Mouse (Mus musculus) intestine, embryonic 15.5 days (tissue): ENCODE results near the gene Zbtb7b. TPM values are rescaled to one million over a fixed set of nuclear protein-coding genes. Genes with fewer than 3 reads are reported as not detected.
A peak's percentile ranks its signal among the peaks of the same experiment; 100 is the strongest.

Experiments
- ATAC-seq: fragments of 200-750 bp; cut with Nextera tagmentation; 2 replicates; pipeline ENCODE4 v1.8.0; 2017; ENCODE audit warnings: moderate TSS enrichment, moderate library complexity
- H3K27ac ChIP-seq: fragments of 300-500 bp; sonication (generic); 2 replicates; pipeline ENCODE4 v1.5.1; 2015; ENCODE audit warnings: mild to moderate bottlenecking, inconsistent platforms
- H3K27me3 ChIP-seq: fragments of 300-500 bp; sonication (generic); replicated peaks from 2 replicates; pipeline ENCODE4 v1.6.1; 2015; ENCODE audit warnings: inconsistent platforms
- H3K36me3 ChIP-seq: fragments of 300-500 bp; sonication (generic); 2 replicates; pipeline ENCODE4 v1.6.1; 2015; ENCODE audit warnings: inconsistent platforms
- H3K4me1 ChIP-seq: fragments of 300-500 bp; sonication (generic); replicated peaks from 2 replicates; pipeline ENCODE4 v1.6.1; 2015; ENCODE audit warnings: inconsistent platforms
- H3K4me2 ChIP-seq: fragments of 300-500 bp; sonication (generic); replicated peaks from 2 replicates; pipeline ENCODE4 v1.6.1; 2015; ENCODE audit warnings: mild to moderate bottlenecking, inconsistent platforms
- H3K4me3 ChIP-seq: fragments of 300-500 bp; sonication (generic); replicated peaks from 2 replicates; pipeline ENCODE4 v1.5.1; 2015; ENCODE audit warnings: inconsistent platforms
- H3K9ac ChIP-seq: fragments of 300-500 bp; sonication (generic); 2 replicates; pipeline ENCODE4 v1.6.1; 2015; ENCODE audit warnings: inconsistent platforms
- H3K9me3 ChIP-seq: fragments of 300-500 bp; sonication (generic); 2 replicates; pipeline ENCODE4 v1.6.1; 2016; ENCODE audit warnings: inconsistent platforms
- WGBS: fragments of 180-500 bp; shearing (Covaris S2); methylation state at CpG from one replicate; pipeline ENCODE4 v1.1.7; 2015; 5-methylcytosine and 5-hydroxymethylcytosine counted together
- polyA plus RNA-seq: library from polyadenylated mRNA; unstranded; fragments of >200 nt; fragmentation: Nextera tagmentation; extraction: Ambion mirVana; gene quantifications from 2 replicates; pipeline ENCODE4 v1.2.1, GENCODE M21; 2015

The Zbtb7b gene
- polyA plus RNA-seq, 1 experiment from 2014 or later = 8.9 TPM

DNA sequence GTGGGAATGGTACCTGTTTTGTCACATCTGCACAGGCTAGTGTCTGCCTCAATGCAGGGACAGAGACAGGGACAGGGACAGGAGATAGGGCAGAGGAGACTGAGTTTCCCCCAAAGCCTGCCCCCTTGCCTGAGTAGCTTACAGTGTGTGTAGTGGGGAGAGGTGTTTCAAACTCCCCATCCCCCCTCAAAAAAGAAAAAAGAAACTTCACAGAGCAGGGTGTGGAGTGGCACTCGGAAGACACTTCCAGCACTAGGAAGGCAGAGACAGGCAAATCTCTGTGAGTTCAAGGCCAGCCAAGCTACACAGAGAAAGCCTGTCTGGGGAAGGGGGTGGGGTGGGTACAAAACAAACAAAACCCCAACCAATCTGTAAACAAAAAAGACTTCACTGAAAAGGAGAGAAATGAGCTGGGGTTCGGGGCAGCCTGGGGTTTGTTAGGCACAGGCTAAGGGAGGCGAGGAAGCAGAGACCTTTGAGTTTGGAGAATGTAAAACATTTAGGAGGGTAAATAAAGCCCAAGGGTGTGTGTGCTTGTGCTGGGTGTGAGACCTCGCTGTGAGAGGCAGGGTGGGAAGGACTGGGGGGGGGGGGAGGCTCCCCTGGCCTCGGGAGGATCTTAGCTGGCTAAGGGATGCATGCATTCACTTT, 20.9 kb downstream of the Zbtb7b start:
- H3K27me3 ChIP-seq = no peaks in the 10 kb centered on the region
- no peaks in the 10 kb centered on the region for H3K36me3 ChIP-seq
- ATAC-seq = no peak
- WGBS = 38% methylated on average over 5 of the region's 5 CpGs
- H3K4me3 ChIP-seq = no peak overlapping the region
- 0 out of 2 replicates have a peak overlapping the region, but pooled peaks have one; percentile 32 for H3K27ac ChIP-seq
- H3K9me3 ChIP-seq = no peaks in the 10 kb centered on the region
- no peak overlapping the region for H3K4me2 ChIP-seq
- no peak overlapping the region for H3K9ac ChIP-seq
- peaks cover 11% of the 10 kb centered on the region for H3K4me1 ChIP-seq

DNA sequence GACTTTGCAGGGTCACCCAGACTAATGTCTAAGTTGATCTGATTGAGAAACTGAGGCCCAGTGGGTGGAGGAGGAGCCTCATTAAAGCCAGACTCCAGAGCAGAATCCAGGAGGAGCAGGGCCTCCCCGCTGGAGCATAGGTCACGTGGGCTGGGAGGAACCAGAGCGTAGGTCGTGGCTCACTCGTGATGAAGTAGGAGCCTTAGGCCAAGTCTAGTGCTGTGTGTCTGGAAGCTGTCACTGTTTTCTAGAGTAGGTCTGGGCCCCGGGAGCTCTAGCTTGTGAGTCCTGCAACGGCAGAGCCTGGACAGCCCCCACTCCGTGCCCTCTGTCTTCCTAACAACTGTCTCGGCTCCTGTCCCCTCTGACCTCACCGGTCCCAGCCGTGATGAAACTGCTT, 27.2 kb downstream of the Zbtb7b start:
- no peak overlapping the region for H3K27ac ChIP-seq
- H3K4me1 ChIP-seq = peaks cover 9% of the 10 kb centered on the region
- no peak overlapping the region for H3K4me2 ChIP-seq
- WGBS = 35% methylated on average over 11 of the region's 11 CpGs
- no peaks in the 10 kb centered on the region for H3K9me3 ChIP-seq
- peak; percentile 64 for ATAC-seq
- H3K4me3 ChIP-seq = no peak overlapping the region
- H3K36me3 ChIP-seq = no peaks in the 10 kb centered on the region
- 0 out of 2 replicates have a peak overlapping the region, but pooled peaks have one; percentile 5 for H3K9ac ChIP-seq
- H3K27me3 ChIP-seq = no peaks in the 10 kb centered on the region

DNA sequence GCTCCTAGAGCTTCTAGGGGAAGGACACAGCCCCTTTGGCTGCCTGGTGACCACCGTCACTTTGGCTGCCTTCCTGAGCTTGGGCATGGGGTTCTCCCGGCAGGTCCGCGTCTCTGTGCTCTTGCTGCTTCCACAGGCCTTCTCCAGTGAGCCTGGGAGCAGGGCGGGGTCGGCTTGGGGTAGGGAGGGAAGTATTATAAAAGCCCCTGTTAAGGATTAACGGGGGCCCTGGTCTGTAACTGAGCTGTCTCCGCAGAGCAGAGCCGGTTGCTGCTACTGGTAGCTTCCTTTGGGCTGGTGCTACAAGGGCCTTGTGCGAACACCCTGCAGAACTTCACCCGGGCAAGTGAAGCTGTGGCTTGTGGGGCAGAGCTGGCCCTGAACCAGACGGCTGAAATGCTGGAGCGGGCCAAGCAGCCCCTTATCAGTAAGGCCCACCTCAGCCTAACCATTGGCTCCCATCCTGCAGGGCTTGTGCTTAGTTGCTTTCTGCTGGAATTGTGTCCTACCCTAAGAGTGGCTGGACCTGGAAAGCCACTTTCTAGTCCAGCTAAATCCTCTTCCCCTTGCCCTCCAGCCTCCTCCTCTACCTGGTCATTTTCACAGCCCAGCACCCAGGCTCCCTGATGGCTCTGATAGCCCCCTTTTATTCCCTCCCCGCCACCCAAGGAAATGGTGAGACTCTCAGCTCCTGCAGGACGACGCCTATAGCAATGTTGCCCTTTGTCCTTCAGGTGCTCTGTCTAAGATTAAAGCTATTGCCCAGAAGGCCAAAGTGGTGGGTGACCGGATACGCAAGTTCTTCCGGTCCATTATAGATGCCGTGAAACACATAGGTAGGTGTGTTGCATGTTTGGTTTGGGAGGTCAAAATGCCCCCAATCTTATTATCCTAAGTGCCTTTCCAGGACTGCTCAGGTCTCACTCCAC, 28.8 kb downstream of the Zbtb7b start:
- Histone ChIP-seq H3K9ac (no peak overlapping the region), H3K4me2 (peak overlapping the region; percentile 35), H3K4me3 (no peak overlapping the region), H3K36me3 (no peaks in the 10 kb centered on the region), H3K27ac (peak overlapping the region; percentile 62), H3K9me3 (no peaks in the 10 kb centered on the region), H3K4me1 (peaks cover 9% of the 10 kb centered on the region), H3K27me3 (no peaks in the 10 kb centered on the region)
- WGBS = 54% methylated on average over 20 of the region's 20 CpGs
- peak; percentile 60 for ATAC-seq

DNA sequence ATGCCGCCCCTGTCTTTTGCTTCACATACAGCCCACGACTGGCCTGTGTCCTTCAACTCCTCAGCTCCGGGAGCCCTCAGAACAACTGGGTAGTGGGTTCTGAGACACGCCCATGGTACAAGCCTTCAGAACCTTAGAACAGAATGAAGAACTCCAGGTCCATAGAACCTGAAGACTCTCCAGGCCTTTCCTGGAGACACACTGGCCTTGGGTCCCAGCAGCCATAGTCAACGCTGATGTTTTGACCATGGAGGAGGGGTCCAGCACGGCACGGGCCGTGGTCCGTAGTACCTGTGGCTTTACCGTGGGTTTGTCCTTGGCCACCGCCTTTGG, 29.5 kb downstream of the Zbtb7b start, which contains the start of gene Dcst1:
Dcst1 (minus strand) TSS at position 101 of the 333 bp plus-strand sequence.
- no peaks in the 10 kb centered on the region for H3K9me3 ChIP-seq
- H3K27ac ChIP-seq = peak within 1 kb of the TSS; percentile 62
- H3K27me3 ChIP-seq = no peaks in the 10 kb centered on the region
- no peaks in the 10 kb centered on the region for H3K36me3 ChIP-seq
- peaks cover 9% of the 10 kb centered on the region for H3K4me1 ChIP-seq
- no peak within 1 kb of the TSS for H3K4me3 ChIP-seq
- no peak within 1 kb of the TSS for H3K9ac ChIP-seq
- ATAC-seq = no peak
- WGBS = 87% methylated on average over 11 of the region's 11 CpGs
- peak within 1 kb of the TSS; percentile 35 for H3K4me2 ChIP-seq

DNA sequence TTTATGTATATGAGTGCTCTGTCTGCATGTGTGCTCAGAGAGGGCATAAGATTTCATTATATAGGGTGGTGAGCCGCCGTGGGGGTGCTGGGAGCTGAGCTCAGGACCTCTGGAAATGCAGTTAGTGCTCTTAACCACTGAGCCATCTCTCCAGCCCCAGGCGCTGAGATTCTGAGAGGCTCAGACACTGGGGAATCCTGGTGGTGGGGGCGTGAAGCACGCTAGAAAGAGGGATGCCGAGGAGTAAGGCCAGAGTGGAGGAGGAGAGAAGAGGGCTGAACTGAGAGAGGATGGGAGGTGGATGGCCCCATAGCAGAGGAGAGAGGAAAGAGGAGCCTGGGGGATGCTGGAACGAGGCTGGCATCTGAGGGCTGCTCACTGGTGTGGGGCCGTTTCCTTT, 29.9 kb downstream of the Zbtb7b start:
- Histone ChIP-seq H3K27ac (no peak overlapping the region), H3K4me2 (no peak overlapping the region), H3K4me1 (peaks cover 12% of the 10 kb centered on the region), H3K9me3 (no peaks in the 10 kb centered on the region), H3K36me3 (no peaks in the 10 kb centered on the region), H3K27me3 (no peaks in the 10 kb centered on the region), H3K9ac (no peak overlapping the region), H3K4me3 (no peak overlapping the region)
- no peak for ATAC-seq
- 67% methylated on average over 8 of the region's 8 CpGs for WGBS

DNA sequence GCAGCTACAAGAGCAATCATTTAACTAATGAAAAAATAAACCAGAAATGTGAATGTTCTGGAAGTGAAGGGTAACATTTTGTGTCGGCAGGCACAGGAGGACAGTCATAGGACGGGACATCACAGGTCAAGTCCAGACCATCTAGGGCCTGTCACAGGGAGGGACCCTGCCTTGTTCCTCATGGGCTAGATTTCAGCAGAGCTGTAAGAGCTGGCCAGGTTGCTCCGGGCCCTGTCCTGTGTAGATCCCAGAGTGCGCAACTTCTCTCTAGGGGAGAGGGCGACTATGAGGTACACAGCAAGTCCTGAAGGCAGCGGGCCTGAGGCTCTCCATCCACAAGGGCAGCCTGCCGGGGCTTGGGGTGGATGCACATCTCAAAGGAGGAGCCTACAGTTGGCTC, 32.9 kb downstream of the Zbtb7b start, which contains the start of gene Dcst2:
Dcst2 (plus strand) TSS at position 301 of the 400 bp plus-strand sequence.
- ATAC-seq = no peak
- no peak within 1 kb of the TSS for H3K4me2 ChIP-seq
- H3K36me3 ChIP-seq = no peaks in the 10 kb centered on the region
- H3K4me1 ChIP-seq = peaks cover 10% of the 10 kb centered on the region; the same call in 1 of the 2 replicates
- WGBS = 92% methylated on average over 7 of the region's 7 CpGs
- H3K9me3 ChIP-seq = no peaks in the 10 kb centered on the region
- no peak within 1 kb of the TSS for H3K4me3 ChIP-seq
- no peaks in the 10 kb centered on the region for H3K27me3 ChIP-seq
- H3K27ac ChIP-seq = no peak within 1 kb of the TSS
- H3K9ac ChIP-seq = no peak within 1 kb of the TSS

DNA sequence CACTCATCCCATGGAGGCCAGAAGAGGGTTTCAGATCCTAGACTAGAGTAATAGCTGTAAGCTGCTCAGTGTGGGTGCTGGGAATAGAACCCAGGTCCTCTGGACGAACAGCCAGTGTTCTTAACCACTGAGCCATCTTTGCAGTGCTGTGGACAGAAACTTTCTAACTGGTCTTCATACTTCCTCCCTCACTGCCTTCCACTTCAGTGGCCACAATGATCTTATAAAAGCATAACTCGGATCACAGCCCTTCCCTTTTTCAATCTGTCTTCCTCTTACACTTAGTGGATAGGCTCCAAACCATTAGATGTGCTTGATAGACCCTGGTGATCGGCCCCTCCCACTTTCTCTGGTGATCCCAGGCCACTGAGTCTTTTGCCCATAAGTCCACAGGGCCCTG, 34.3 kb downstream of the Zbtb7b start:
- Histone ChIP-seq H3K4me2 (no peak overlapping the region), H3K9me3 (no peaks in the 10 kb centered on the region), H3K27me3 (no peaks in the 10 kb centered on the region), H3K9ac (no peak overlapping the region), H3K4me3 (no peak overlapping the region), H3K4me1 (peaks cover 11% of the 10 kb centered on the region; the same call in 1 of the 2 replicates), H3K36me3 (no peaks in the 10 kb centered on the region), H3K27ac (no peak overlapping the region)
- 60% methylated on average over 3 of the region's 3 CpGs for WGBS
- ATAC-seq = no peak

DNA sequence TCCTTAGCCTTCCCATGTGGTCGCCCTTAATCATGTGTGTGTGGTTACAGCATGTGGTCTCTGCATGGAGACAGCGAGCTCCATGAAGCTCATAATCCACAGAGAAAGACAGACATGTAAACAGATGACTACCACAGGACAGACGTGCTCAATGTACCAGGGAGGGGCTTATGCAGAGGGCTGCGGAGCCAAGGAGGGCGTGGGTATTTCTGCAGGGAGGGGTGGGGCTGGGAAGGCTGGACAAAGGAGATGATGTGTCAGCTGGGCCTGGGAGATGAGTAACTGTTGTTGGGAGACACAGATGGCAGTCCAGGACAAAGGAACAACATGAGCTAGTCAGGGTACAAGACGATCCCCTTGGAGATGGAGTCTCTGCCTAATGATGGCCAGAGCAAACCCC, 34.9 kb downstream of the Zbtb7b start:
- 0 out of 2 replicates have a peak, but pooled peaks have one; percentile 21 for ATAC-seq
- Histone ChIP-seq H3K27me3 (no peaks in the 10 kb centered on the region), H3K9me3 (no peaks in the 10 kb centered on the region), H3K4me1 (peaks cover 14% of the 10 kb centered on the region; the same call in 1 of the 2 replicates), H3K9ac (no peak overlapping the region), H3K4me2 (no peak overlapping the region), H3K4me3 (no peak overlapping the region), H3K27ac (no peak overlapping the region), H3K36me3 (no peaks in the 10 kb centered on the region)
- WGBS = 52% methylated on average over 6 of the region's 6 CpGs

DNA sequence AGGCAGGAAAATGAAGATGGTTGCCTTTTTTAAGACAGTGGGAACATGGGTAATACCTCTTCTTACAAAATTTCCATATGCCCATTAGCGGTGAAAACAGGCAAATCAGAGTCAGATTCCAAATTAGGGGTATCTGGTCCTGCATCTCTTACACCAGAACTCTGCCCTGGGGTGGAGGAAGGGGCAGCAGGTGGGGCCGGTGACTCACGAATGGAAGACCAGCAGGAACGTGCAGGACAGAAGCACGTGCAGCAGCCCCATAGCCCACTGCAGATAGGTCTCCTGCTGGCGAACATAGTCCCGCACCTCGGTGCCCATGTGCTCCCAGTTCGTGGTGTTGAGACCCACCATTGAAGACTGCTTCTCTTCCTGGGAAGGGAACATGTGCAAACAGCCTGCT, 38.5 kb downstream of the Zbtb7b start:
- no peaks in the 10 kb centered on the region for H3K9me3 ChIP-seq
- no peaks in the 10 kb centered on the region for H3K36me3 ChIP-seq
- ATAC-seq = no peak
- 66% methylated on average over 9 of the region's 9 CpGs for WGBS
- H3K27me3 ChIP-seq = no peaks in the 10 kb centered on the region
- no peak overlapping the region for H3K27ac ChIP-seq
- H3K9ac ChIP-seq = no peak overlapping the region
- peaks cover 14% of the 10 kb centered on the region; the same call in 1 of the 2 replicates for H3K4me1 ChIP-seq
- no peak overlapping the region for H3K4me3 ChIP-seq
- H3K4me2 ChIP-seq = no peak overlapping the region

DNA sequence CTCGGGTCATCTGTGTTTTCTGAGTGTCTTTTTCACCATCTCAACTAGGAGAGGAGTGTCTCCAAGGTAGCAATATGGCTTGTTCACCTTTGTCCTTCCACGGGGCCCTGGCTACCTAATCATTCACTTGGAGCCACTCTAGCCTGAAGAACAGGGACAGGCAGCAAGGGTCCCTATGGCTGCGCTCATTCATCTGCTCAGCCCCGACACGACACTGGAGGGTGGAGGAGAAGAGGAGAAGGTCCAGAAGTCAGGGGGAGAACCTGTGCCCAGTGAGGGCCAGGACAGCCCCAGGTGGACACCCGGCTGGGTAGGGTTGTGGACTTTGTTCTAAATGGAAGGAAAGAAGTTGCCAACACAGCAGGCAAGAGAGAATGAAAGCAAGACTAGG, 39.1 kb downstream of the Zbtb7b start:
- no peak overlapping the region for H3K4me3 ChIP-seq
- peak overlapping the region; percentile 28; the same call in 1 of the 2 replicates for H3K4me2 ChIP-seq
- H3K27ac ChIP-seq = 0 out of 2 replicates have a peak overlapping the region, but pooled peaks have one; percentile 20
- H3K36me3 ChIP-seq = no peaks in the 10 kb centered on the region
- no peak overlapping the region for H3K9ac ChIP-seq
- 63% methylated on average over 6 of the region's 6 CpGs for WGBS
- peak; percentile 26 for ATAC-seq
- peaks cover 14% of the 10 kb centered on the region for H3K4me1 ChIP-seq
- no peaks in the 10 kb centered on the region for H3K9me3 ChIP-seq
- H3K27me3 ChIP-seq = no peaks in the 10 kb centered on the region

DNA sequence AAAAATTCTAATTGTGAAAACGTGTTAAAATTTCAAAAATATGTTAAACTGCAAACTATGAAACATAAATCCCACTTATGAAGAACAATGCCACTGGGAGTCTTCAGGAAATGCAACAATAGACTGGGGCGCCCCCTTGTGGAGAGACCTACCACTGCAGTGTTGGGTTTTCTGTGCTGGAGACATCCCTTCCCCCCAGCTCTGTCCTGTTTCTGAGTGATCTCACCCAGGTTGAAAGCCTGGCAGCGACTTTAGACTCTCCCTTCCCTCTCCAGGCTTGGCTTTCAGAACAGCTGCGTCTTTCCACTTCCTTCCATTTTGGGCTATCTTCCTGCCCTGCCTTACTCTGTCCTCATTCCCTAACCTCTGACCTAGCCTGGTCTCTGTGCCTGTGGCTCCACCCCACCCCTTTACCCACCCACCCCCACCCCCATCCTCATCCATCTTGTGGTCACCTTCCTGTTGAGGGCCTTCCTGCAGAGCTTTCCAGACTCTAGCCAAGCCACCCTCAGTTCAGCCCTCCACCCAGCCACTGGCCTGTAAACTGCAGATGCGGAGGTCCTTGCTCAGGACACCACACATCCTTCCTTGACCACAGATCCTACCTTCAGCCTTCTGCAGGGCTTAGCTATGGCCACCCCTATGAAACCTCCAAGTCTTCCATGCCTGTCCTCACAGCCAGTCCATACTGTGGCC, 39.6 kb downstream of the Zbtb7b start:
- Histone ChIP-seq H3K4me3 (no peak overlapping the region), H3K9me3 (no peaks in the 10 kb centered on the region), H3K36me3 (no peaks in the 10 kb centered on the region), H3K9ac (no peak overlapping the region), H3K27ac (no peak overlapping the region), H3K4me2 (peak overlapping the region; percentile 28; the same call in 1 of the 2 replicates), H3K27me3 (no peaks in the 10 kb centered on the region), H3K4me1 (peaks cover 19% of the 10 kb centered on the region)
- 20% methylated on average over 5 of the region's 5 CpGs for WGBS
- peak; percentile 64 for ATAC-seq

DNA sequence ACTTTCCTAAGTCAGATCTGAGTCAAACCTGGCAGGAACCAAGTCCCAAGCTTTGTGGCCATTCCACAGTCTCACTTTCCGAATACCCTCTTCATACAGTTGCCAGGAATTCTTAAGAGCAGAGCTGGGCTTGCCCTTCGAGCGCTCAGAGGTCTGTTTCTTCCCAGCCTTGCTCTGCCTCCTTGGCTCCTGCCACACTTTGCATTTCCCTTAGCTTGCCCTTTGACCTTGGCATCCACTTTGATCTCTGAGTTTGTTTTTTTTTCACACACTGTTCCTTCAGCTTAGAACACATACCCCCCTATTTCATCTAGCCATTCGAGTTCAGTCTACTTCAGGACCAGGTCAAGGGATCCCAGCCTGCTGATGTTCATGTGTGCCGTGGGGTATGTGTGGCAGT, 43.3 kb downstream of the Zbtb7b start:
- no peaks in the 10 kb centered on the region for H3K36me3 ChIP-seq
- H3K4me2 ChIP-seq = no peak overlapping the region
- 67% methylated on average over 5 of the region's 5 CpGs for WGBS
- H3K27me3 ChIP-seq = no peaks in the 10 kb centered on the region; the same call in 1 of the 2 replicates
- no peak for ATAC-seq
- no peak overlapping the region for H3K9ac ChIP-seq
- no peak overlapping the region for H3K4me3 ChIP-seq
- H3K9me3 ChIP-seq = no peaks in the 10 kb centered on the region
- H3K4me1 ChIP-seq = peaks cover 23% of the 10 kb centered on the region
- H3K27ac ChIP-seq = no peak overlapping the region
